ENCODE assay signal across 37 mouse cellular contexts in genomic region chr7:5035628-5036027, GRCm38 (mm10). TPM values are rescaled to one million over a fixed set of nuclear protein-coding genes. Genes with fewer than 3 reads are reported as not detected.
"Had no signal": no experiment of that assay in that cellular context is flagged by ENCODE, and none has a peak within 500 bp of the region (broad histone marks: within the 10 kb centered on the region; RNA-seq: fewer than 3 reads in every experiment).

No protein-coding gene starts in this region.

- H3K4me3 ChIP-seq: heart, embryonic 10.5 days; heart, embryonic 13.5 days; heart, embryonic 15.5 days; hindbrain, embryonic 13.5 days; hindbrain, embryonic 15.5 days; kidney, embryonic 15.5 days; limb, embryonic 13.5 days; limb, embryonic 15.5 days; liver, embryonic 12.5 days had no signal

- DNase-seq: gastrocnemius, postnatal 14 days; gastrocnemius, postnatal 36 days; heart, adult 18-20 months; heart, postnatal 14 days; heart, postnatal 36 days; kidney, adult 11 months; kidney, adult 2 months; kidney, adult 9 months; kidney, postnatal 14 days; kidney, postnatal 36 days; layer of hippocampus, postnatal 36 days; left cerebral cortex, postnatal 4 days had no signal

- ATAC-seq: hindbrain, postnatal 0 days; intestine, embryonic 16.5 days; liver, embryonic 12.5 days had no signal

- H3K27me3 ChIP-seq: heart, embryonic 13.5 days; heart, embryonic 15.5 days; hindbrain, embryonic 13.5 days; hindbrain, embryonic 15.5 days; kidney, embryonic 15.5 days; limb, embryonic 13.5 days; limb, embryonic 15.5 days; liver, embryonic 12.5 days had no signal

RNA-seq across cellular contexts. Expression of gene 4632433K11Rik, which starts 1.7 kb away (rescaled TPM):
- total RNA-seq: gastrocnemius, adult 18-20 months; gastrocnemius, adult 8-10 months; gastrocnemius, postnatal 14 days; heart, adult 18-20 months; heart, postnatal 14 days; heart, postnatal 36 days; hematopoietic stem cell, adult 5-6 weeks; hindbrain, postnatal 0 days; layer of hippocampus, postnatal 14 days; layer of hippocampus, postnatal 36 days; left cerebral cortex, adult 18-20 months; left cerebral cortex, postnatal 10 days; left cerebral cortex, postnatal 4 days had no signal
- polyA plus RNA-seq: gonadal fat pad, adult 2 months; heart, embryonic 10.5 days; heart, embryonic 13.5 days; heart, embryonic 15.5 days; heart, postnatal 0 days; hindbrain, embryonic 11.5 days; hindbrain, embryonic 13.5 days; hindbrain, embryonic 15.5 days; hindbrain, postnatal 0 days; intestine, embryonic 14.5 days; intestine, embryonic 16.5 days; kidney, adult 2 months; kidney, embryonic 15.5 days; kidney, postnatal 0 days; large intestine, adult 2 months; limb, embryonic 11.5 days; limb, embryonic 15.5 days; liver, adult 2 months; liver, embryonic 12.5 days had no signal

RNA-seq across cellular contexts. Expression of gene Ccdc106, which starts 15.3 kb away (rescaled TPM):
- total RNA-seq: gastrocnemius, adult 18-20 months; gastrocnemius, adult 8-10 months; heart, postnatal 36 days; hematopoietic stem cell, adult 5-6 weeks had no signal
